Mouse (Mus musculus): ENCODE results near the gene Hspa1b. TPM values are rescaled to one million over a fixed set of nuclear protein-coding genes. Genes with fewer than 3 reads are reported as not detected.
"Not testable (repeated sequence)": the region's sequence is repeated elsewhere in the genome, so short reads cannot be mapped to it uniquely, and the experiment has no call there.

Hspa1b gene
- polyA plus RNA-seq, 1 experiment from 2014 or later, result not detected

DNA sequence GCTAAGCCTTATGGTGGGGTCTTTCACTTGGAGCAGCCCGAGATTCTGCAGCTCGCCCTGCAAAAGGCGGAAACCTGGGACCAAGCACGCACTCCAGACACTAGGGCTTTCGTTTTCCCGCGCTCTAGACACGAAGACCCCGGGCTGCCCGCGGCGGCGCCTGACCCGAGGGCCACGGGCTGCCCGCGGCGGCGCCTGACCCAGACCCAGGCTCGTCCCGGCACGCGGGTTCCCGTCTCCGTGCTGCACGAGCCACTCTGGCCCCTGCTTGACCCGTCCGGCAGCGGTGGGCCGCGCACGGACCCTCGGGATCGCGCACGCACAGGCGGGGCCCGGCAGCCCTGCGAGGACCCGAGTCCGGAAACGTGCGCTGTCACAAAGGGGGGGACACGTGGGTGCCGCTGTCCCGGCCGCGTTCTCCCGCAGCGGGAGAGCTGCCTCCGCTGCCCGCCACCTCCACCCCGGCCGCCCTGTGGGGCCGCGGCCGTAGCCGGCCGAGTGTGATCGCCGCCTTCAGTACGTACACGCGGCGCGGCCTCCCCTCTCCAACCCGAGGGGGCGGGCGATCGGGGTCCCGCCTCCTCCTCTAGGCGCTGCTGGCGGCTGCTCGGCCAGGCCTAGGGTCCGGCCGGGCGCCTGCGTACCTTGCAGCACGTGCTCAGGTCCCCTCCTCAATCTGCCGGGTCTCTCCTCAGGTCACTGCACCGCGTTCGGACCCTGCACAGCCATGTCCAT is 41.8 kb upstream of the Hspa1b start, which contains the start of gene Vars:
TSS of gene Vars (plus strand) at position 271 of the 735 bp plus-strand sequence.
- Histone ChIP-seq H3K9me3 (replicated peaks; ENCODE audit: control insufficient read depth, low read length) (no peaks in the 10 kb centered on the region), H3K4me2 (ENCODE audit: low read depth, low read length) (peak within 1 kb of the TSS; percentile 95), H3K27me3 (ENCODE audit: control insufficient read depth, insufficient read depth, low read depth, low read length) (no peaks in the 10 kb centered on the region), H3K4me3 (ENCODE audit: low read depth, low read length) (peak within 1 kb of the TSS; percentile 82), H3K27ac (ENCODE audit: low read length) (peak within 1 kb of the TSS; percentile 97), H3K36me3 (ENCODE audit: control insufficient read depth, insufficient read depth) (peaks cover 29% of the 10 kb centered on the region), H3K9ac (ENCODE audit: low read depth, low read length) (peak within 1 kb of the TSS; percentile 95), H3K4me1 (ENCODE audit: control insufficient read depth, low read depth, low read length) (peaks cover 49% of the 10 kb centered on the region)
- peak; percentile 83 for ATAC-seq (ENCODE audit: low read depth)
- WGBS (ENCODE audit: insufficient replicate concordance), result under 1% methylated on average over 77 of the region's 83 CpGs

DNA sequence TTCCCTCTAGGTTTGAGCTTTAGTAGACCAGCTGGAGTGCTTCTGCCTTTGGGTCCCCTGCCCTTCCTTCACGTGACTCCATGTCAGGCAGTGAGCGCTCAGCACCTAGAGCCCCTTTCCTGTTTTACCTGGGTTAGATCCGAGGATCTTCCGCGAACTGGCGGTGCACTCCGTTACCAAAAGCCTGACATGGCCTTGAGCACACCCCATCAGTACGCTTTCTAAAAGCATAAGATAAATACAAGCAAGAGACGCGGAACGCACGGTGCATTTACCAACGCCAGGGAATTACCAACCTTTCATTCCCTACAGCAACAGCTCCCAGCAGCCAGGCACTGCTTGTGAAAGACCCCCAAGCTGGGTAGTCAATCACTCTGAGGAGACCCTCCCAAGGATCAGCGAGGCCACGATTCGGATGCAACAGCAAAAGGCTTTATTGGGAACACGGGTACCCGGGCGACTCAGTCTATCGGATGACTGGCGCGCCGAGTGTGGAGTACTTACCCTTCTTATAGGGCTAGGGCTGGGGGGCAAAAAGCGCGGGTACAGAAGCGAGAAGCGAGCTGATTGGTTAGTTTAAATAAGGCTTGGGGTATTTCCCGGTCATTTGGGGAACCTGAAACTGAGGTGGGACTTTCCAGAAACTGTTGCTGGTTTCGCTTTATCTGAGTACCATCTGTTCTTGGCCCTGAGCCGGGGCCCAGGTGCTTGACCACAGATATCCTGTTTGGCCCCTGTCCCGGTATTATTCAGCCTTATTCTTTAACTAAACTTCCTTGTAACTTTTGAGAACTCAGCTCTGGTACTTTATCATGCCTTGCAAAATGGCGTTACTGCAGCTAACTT is 41.1 kb upstream of the Hspa1b start:
- H3K9ac ChIP-seq (ENCODE audit: low read depth, low read length), result peak overlapping the region; percentile 95
- H3K4me1 ChIP-seq (ENCODE audit: control insufficient read depth, low read depth, low read length), result peaks cover 49% of the 10 kb centered on the region
- H3K4me2 ChIP-seq (ENCODE audit: low read depth, low read length), result peak overlapping the region; percentile 95
- peak; percentile 20; the same call in 1 of the 2 replicates for ATAC-seq (ENCODE audit: low read depth)
- H3K27me3 ChIP-seq (ENCODE audit: control insufficient read depth, insufficient read depth, low read depth, low read length); H3K9me3 ChIP-seq (replicated peaks; ENCODE audit: control insufficient read depth, low read length): not testable (repeated sequence)
- H3K36me3 ChIP-seq (ENCODE audit: control insufficient read depth, insufficient read depth), result peaks cover 21% of the 10 kb centered on the region
- peak overlapping the region; percentile 82 for H3K4me3 ChIP-seq (ENCODE audit: low read depth, low read length)
- 6% methylated on average over 28 of the region's 32 CpGs for WGBS (ENCODE audit: insufficient replicate concordance)
- peak overlapping the region; percentile 97 for H3K27ac ChIP-seq (ENCODE audit: low read length)

GRCm38 (mm10) chr17:34998526-34999430 is 39.7 kb upstream of the Hspa1b start:
- Histone ChIP-seq H3K4me3 (ENCODE audit: low read depth, low read length) (peak overlapping the region; percentile 82), H3K36me3 (ENCODE audit: control insufficient read depth, insufficient read depth) (peaks cover 10% of the 10 kb centered on the region), H3K27ac (ENCODE audit: low read length) (peak overlapping the region; percentile 95), H3K9ac (ENCODE audit: low read depth, low read length) (peak overlapping the region; percentile 82), H3K4me2 (ENCODE audit: low read depth, low read length) (peak overlapping the region; percentile 95), H3K4me1 (ENCODE audit: control insufficient read depth, low read depth, low read length) (peaks cover 43% of the 10 kb centered on the region), H3K9me3 (replicated peaks; ENCODE audit: control insufficient read depth, low read length) (no peaks in the 10 kb centered on the region), H3K27me3 (ENCODE audit: control insufficient read depth, insufficient read depth, low read depth, low read length) (no peaks in the 10 kb centered on the region)
- 62% methylated on average over 15 of the region's 15 CpGs for WGBS (ENCODE audit: insufficient replicate concordance)
- no peak for ATAC-seq (ENCODE audit: low read depth)

DNA sequence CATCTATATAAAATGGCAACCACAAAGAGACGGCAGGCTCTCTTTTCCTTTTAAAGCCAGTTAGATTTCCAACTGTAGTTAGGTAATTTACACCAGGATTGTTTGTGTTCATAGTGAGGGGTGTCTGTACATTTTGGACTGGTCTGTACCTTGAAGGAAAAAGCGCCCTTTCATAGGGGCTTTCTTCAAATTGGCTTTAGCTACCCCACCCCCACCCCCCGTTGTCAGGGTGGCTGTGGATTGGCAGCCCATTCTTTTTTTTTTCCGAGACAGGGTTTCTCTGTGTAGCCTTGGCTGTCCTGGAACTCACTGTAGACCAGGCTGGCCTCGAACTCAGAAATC is 38.1 kb upstream of the Hspa1b start:
- ATAC-seq (ENCODE audit: low read depth), result no peak

GRCm38 (mm10) chr17:34996411-34997141 is 37.5 kb upstream of the Hspa1b start:
- Histone ChIP-seq H3K9ac (ENCODE audit: low read depth, low read length) (peak overlapping the region; percentile 29; the same call in 1 of the 2 replicates), H3K9me3 (replicated peaks; ENCODE audit: control insufficient read depth, low read length) (no peaks in the 10 kb centered on the region), H3K4me2 (ENCODE audit: low read depth, low read length) (peak overlapping the region; percentile 95), H3K36me3 (ENCODE audit: control insufficient read depth, insufficient read depth) (peaks cover 10% of the 10 kb centered on the region), H3K27ac (ENCODE audit: low read length) (peak overlapping the region; percentile 51), H3K4me3 (ENCODE audit: low read depth, low read length) (peak overlapping the region; percentile 82), H3K27me3 (ENCODE audit: control insufficient read depth, insufficient read depth, low read depth, low read length) (no peaks in the 10 kb centered on the region), H3K4me1 (ENCODE audit: control insufficient read depth, low read depth, low read length) (peaks cover 28% of the 10 kb centered on the region)
- 68% methylated on average over 12 of the region's 14 CpGs for WGBS (ENCODE audit: insufficient replicate concordance)
- ATAC-seq (ENCODE audit: low read depth), result no peak

More for the DNA sequence above, 38.1 kb upstream of the Hspa1b start:
- H3K9ac ChIP-seq (ENCODE audit: low read depth, low read length), result peak overlapping the region; percentile 82; the same call in 1 of the 2 replicates
- peak overlapping the region; percentile 51 for H3K27ac ChIP-seq (ENCODE audit: low read length)
- WGBS (ENCODE audit: insufficient replicate concordance), result 63% methylated on average over 5 of the region's 5 CpGs
- peaks cover 10% of the 10 kb centered on the region for H3K36me3 ChIP-seq (ENCODE audit: control insufficient read depth, insufficient read depth)
- peak overlapping the region; percentile 82 for H3K4me3 ChIP-seq (ENCODE audit: low read depth, low read length)
- no peaks in the 10 kb centered on the region for H3K9me3 ChIP-seq (replicated peaks; ENCODE audit: control insufficient read depth, low read length)
- peaks cover 28% of the 10 kb centered on the region for H3K4me1 ChIP-seq (ENCODE audit: control insufficient read depth, low read depth, low read length)
- H3K4me2 ChIP-seq (ENCODE audit: low read depth, low read length), result peak overlapping the region; percentile 95
- no peaks in the 10 kb centered on the region for H3K27me3 ChIP-seq (ENCODE audit: control insufficient read depth, insufficient read depth, low read depth, low read length)

DNA sequence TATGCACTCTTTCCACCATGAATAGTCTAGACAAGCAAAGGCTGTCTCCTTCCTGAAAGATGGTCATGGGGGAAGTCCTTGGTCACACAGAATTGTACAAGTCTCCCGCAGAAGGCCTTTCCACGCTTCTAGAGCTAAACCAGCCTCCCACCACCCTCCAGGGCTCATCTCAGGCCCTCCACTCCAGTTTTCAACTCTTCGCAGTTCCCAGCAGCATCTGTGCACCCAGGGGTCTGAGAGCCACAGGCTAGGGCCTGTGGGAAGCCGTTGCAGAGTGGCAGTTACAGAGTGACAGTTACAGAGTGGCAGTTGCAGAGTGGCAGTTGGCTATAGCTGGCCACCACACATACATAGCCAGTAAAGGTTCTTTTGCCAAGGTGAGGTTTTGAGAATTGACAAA is 36.9 kb upstream of the Hspa1b start:
- H3K4me3 ChIP-seq (ENCODE audit: low read depth, low read length); H3K9ac ChIP-seq (ENCODE audit: low read depth, low read length); H3K27me3 ChIP-seq (ENCODE audit: control insufficient read depth, insufficient read depth, low read depth, low read length); H3K4me2 ChIP-seq (ENCODE audit: low read depth, low read length); H3K27ac ChIP-seq (ENCODE audit: low read length); ATAC-seq (ENCODE audit: low read depth); H3K9me3 ChIP-seq (replicated peaks; ENCODE audit: control insufficient read depth, low read length): not testable (repeated sequence)
- peaks cover 28% of the 10 kb centered on the region for H3K4me1 ChIP-seq (ENCODE audit: control insufficient read depth, low read depth, low read length)
- peaks cover 10% of the 10 kb centered on the region for H3K36me3 ChIP-seq (ENCODE audit: control insufficient read depth, insufficient read depth)
- WGBS (ENCODE audit: insufficient replicate concordance), result 79% methylated on average over 4 of the region's 4 CpGs

GRCm38 (mm10) chr17:34995192-34995591 is 36.2 kb upstream of the Hspa1b start:
- Histone ChIP-seq H3K36me3 (ENCODE audit: control insufficient read depth, insufficient read depth) (peaks cover 16% of the 10 kb centered on the region), H3K4me1 (ENCODE audit: control insufficient read depth, low read depth, low read length) (peaks cover 28% of the 10 kb centered on the region)
- H3K27ac ChIP-seq (ENCODE audit: low read length); H3K9me3 ChIP-seq (replicated peaks; ENCODE audit: control insufficient read depth, low read length); H3K4me2 ChIP-seq (ENCODE audit: low read depth, low read length); H3K4me3 ChIP-seq (ENCODE audit: low read depth, low read length); ATAC-seq (ENCODE audit: low read depth); H3K9ac ChIP-seq (ENCODE audit: low read depth, low read length); H3K27me3 ChIP-seq (ENCODE audit: control insufficient read depth, insufficient read depth, low read depth, low read length): not testable (repeated sequence)
- WGBS (ENCODE audit: insufficient replicate concordance), result 80% methylated on average over 4 of the region's 4 CpGs

- Histone ChIP-seq H3K27me3 (ENCODE audit: control insufficient read depth, insufficient read depth, low read depth, low read length) (no peaks in the 10 kb centered on the region), H3K4me2 (ENCODE audit: low read depth, low read length) (no peak overlapping the region), H3K36me3 (ENCODE audit: control insufficient read depth, insufficient read depth) (peaks cover 16% of the 10 kb centered on the region), H3K9ac (ENCODE audit: low read depth, low read length) (no peak overlapping the region), H3K4me3 (ENCODE audit: low read depth, low read length) (no peak overlapping the region), H3K27ac (ENCODE audit: low read length) (no peak overlapping the region), H3K4me1 (ENCODE audit: control insufficient read depth, low read depth, low read length) (peaks cover 28% of the 10 kb centered on the region), H3K9me3 (replicated peaks; ENCODE audit: control insufficient read depth, low read length) (no peaks in the 10 kb centered on the region)
- ATAC-seq (ENCODE audit: low read depth), result no peak
Measured at GRCm38 (mm10) chr17:34994751-34995150, 35.7 kb upstream of the Hspa1b start.

Measured in liver, embryonic 16.5 days (tissue).